Mouse (Mus musculus) CH12.LX (cell line): ENCODE results near the gene Syk. TPM values are rescaled to one million over a fixed set of nuclear protein-coding genes. Genes with fewer than 3 reads are reported as not detected.
A peak's percentile ranks its signal among the peaks of the same experiment; 100 is the strongest.

Experiments used
- DNase-seq: peaks from one replicate; pipeline ENCODE4 v3.0.0-alpha.2; 2013; ENCODE audit errors: extremely low read depth
- H3K27ac ChIP-seq: 2 replicates; pipeline ENCODE4 v1.5.1; 2012; ENCODE audit warnings: low read depth, mild to moderate bottlenecking, control low read depth, moderate library complexity; ENCODE audit not compliant: insufficient read depth
- H3K27me3 ChIP-seq: replicated peaks from 2 replicates; pipeline ENCODE3; 2012; ENCODE audit warnings: inconsistent platforms
- H3K36me3 ChIP-seq, 2 experiments: replicated peaks in 1 of 2; 2 replicates each; pipeline versions ENCODE3 to v1.6.1; 2012; ENCODE audit warnings: inconsistent platforms in 1 of 2, low read length in 1 of 2, mild to moderate bottlenecking in 1 of 2, mixed read lengths in 1 of 2, moderate library complexity in 1 of 2; ENCODE audit not compliant: control insufficient read depth in 1 of 2, insufficient read depth in 1 of 2
- H3K4me1 ChIP-seq, 2 experiments: 2 replicates each; pipeline ENCODE4 v1.6.1; 2012; ENCODE audit warnings: inconsistent platforms in 1 of 2, moderate library complexity in 1 of 2; ENCODE audit not compliant: insufficient read depth in 2 of 2, control insufficient read depth in 1 of 2
- H3K4me2 ChIP-seq: 2 replicates; pipeline ENCODE4 v1.6.1; 2012; ENCODE audit warnings: low read depth, mild to moderate bottlenecking, control low read depth; ENCODE audit not compliant: poor library complexity, insufficient read depth, severe bottlenecking
- H3K4me3 ChIP-seq, 3 experiments: fragments of 150-350 bp in 1 of 3; sonication (generic) in 1 of 3; replicated peaks in 1 of 3; 2 replicates each; pipeline versions ENCODE3 to v1.5.1; 2011 to 2012; ENCODE audit warnings: low read depth in 2 of 3, low read length in 2 of 3, mild to moderate bottlenecking in 2 of 3, moderate library complexity in 2 of 3, control low read depth in 1 of 3, improper control_type of control experiment in 1 of 3, inconsistent platforms in 1 of 3, mixed read lengths in 1 of 3; ENCODE audit not compliant: poor library complexity in 1 of 3
- H3K79me2 ChIP-seq: replicated peaks from 2 replicates; pipeline ENCODE4 v1.6.1; 2012; ENCODE audit warnings: mild to moderate bottlenecking, moderate library complexity; ENCODE audit not compliant: control insufficient read depth, poor library complexity, insufficient read depth, severe bottlenecking; ENCODE audit errors: extremely low read depth
- H3K9ac ChIP-seq: 2 replicates; pipeline ENCODE4 v1.6.1; 2012; ENCODE audit warnings: low read depth, mild to moderate bottlenecking, control low read depth, moderate library complexity; ENCODE audit not compliant: insufficient read depth
- H3K9me3 ChIP-seq: replicated peaks from 2 replicates; pipeline ENCODE3; 2012; ENCODE audit warnings: low read length, inconsistent platforms, mixed read lengths
- BHLHE40 ChIP-seq: IDR thresholded peaks from 2 replicates; pipeline ENCODE4 v1.6.1; 2011; ENCODE audit warnings: mild to moderate bottlenecking, low read depth, low read length, improper control_type of control experiment
- CHD1 ChIP-seq: IDR thresholded peaks from 2 replicates; pipeline ENCODE4 v1.6.1; 2012; ENCODE audit warnings: low read depth, low read length, improper control_type of control experiment, inconsistent platforms
- CHD2 ChIP-seq: IDR thresholded peaks from 2 replicates; pipeline ENCODE4 v1.6.1; 2011; ENCODE audit warnings: low read length, improper control_type of control experiment
- CTCF ChIP-seq, 2 experiments: IDR thresholded peaks in 1 of 2; conservative IDR thresholded peaks in 1 of 2; 2 replicates each; pipeline ENCODE4 v1.5.1; 2011 to 2012; ENCODE audit warnings: low read depth in 2 of 2, low read length in 2 of 2, improper control_type of control experiment in 1 of 2, inconsistent platforms in 1 of 2, mild to moderate bottlenecking in 1 of 2, moderate library complexity in 1 of 2
- E2F4 ChIP-seq: IDR thresholded peaks from 2 replicates; pipeline ENCODE4 v1.6.1; 2011; ENCODE audit warnings: low read depth, low read length, improper control_type of control experiment; ENCODE audit not compliant: insufficient replicate concordance
- ELF1 ChIP-seq: IDR thresholded peaks from 2 replicates; pipeline ENCODE4 v1.6.1; 2014; ENCODE audit warnings: low read depth, mild to moderate bottlenecking, inconsistent platforms, low read length, improper control_type of control experiment
- GABPA ChIP-seq: IDR thresholded peaks from 2 replicates; pipeline ENCODE4 v1.6.1; 2012; ENCODE audit warnings: low read depth, low read length, improper control_type of control experiment, inconsistent platforms; ENCODE audit not compliant: insufficient replicate concordance
- IRF4 ChIP-seq: IDR thresholded peaks from 2 replicates; pipeline ENCODE4 v1.6.1; 2014; ENCODE audit warnings: low read depth, mild to moderate bottlenecking, inconsistent platforms, low read length, improper control_type of control experiment
- JUN ChIP-seq: IDR thresholded peaks from 2 replicates; pipeline ENCODE4 v1.6.1; 2011; ENCODE audit warnings: low read depth, mild to moderate bottlenecking, low read length, improper control_type of control experiment, moderate library complexity; ENCODE audit not compliant: insufficient read depth
- KAT2A ChIP-seq: IDR thresholded peaks from 2 replicates; pipeline ENCODE4 v1.6.1; 2012; ENCODE audit warnings: low read length, improper control_type of control experiment, inconsistent platforms; ENCODE audit not compliant: insufficient replicate concordance
- MAX ChIP-seq: IDR thresholded peaks from 2 replicates; pipeline ENCODE4 v1.6.1; 2011; ENCODE audit warnings: low read length, improper control_type of control experiment
- MXI1 ChIP-seq: IDR thresholded peaks from 2 replicates; pipeline ENCODE4 v1.6.1; 2011; ENCODE audit warnings: mild to moderate bottlenecking, low read depth, low read length, improper control_type of control experiment
- MYC ChIP-seq: IDR thresholded peaks from 2 replicates; pipeline ENCODE4 v1.6.1; 2011; ENCODE audit warnings: low read depth, mild to moderate bottlenecking, improper control_type of control experiment, low read length
- NRF1 ChIP-seq: IDR thresholded peaks from 2 replicates; pipeline ENCODE4 v1.6.1; 2014; ENCODE audit warnings: low read depth, mild to moderate bottlenecking, inconsistent platforms, low read length, improper control_type of control experiment, moderate library complexity
- POLR2AphosphoS2 ChIP-seq: IDR thresholded peaks from 2 replicates; pipeline ENCODE4 v1.6.1; 2011; ENCODE audit warnings: low read depth, low read length, improper control_type of control experiment
- RCOR1 ChIP-seq: conservative IDR thresholded peaks from 2 replicates; pipeline ENCODE4 v1.6.1; 2012; ENCODE audit warnings: low read depth, mild to moderate bottlenecking, inconsistent platforms, low read length, improper control_type of control experiment
- SIN3A ChIP-seq: IDR thresholded peaks from 2 replicates; pipeline ENCODE4 v1.6.1; 2012; ENCODE audit warnings: low read length, improper control_type of control experiment, inconsistent platforms
- SMC3 ChIP-seq: IDR thresholded peaks from 2 replicates; pipeline ENCODE4 v1.6.1; 2011; ENCODE audit warnings: low read depth, low read length, improper control_type of control experiment
- TBP ChIP-seq: conservative IDR thresholded peaks from 2 replicates; pipeline ENCODE4 v1.6.1; 2011; ENCODE audit warnings: low read depth, low read length, improper control_type of control experiment
- USF2 ChIP-seq: conservative IDR thresholded peaks from 2 replicates; pipeline ENCODE4 v1.6.1; 2011; ENCODE audit warnings: low read depth, low read length, improper control_type of control experiment
- ZC3H11A ChIP-seq: IDR thresholded peaks from 2 replicates; pipeline ENCODE4 v1.6.1; 2012; ENCODE audit warnings: low read depth, mild to moderate bottlenecking, inconsistent platforms, low read length, improper control_type of control experiment
- ZKSCAN1 ChIP-seq: IDR thresholded peaks from 2 replicates; pipeline ENCODE4 v1.6.1; 2012; ENCODE audit warnings: low read depth, inconsistent platforms, low read length, improper control_type of control experiment, borderline replicate concordance
- dilution Hi-C: fragments of 300-500 bp; cut with MboI; formaldehyde crosslinking; loops from 2 replicates; pipeline ENCODE4 v1.14.3; 2020; ENCODE audit warnings: low sequenced_read_pairs; ENCODE audit not compliant: extremely low pct_unique_long_range_greater_than_20kb, extremely low pct_ligation_motif_present
- in situ Hi-C: fragments of 300-500 bp; cut with MboI; formaldehyde crosslinking; loops from 3 replicates; pipeline ENCODE4 v1.14.3; 2019; ENCODE audit warnings: low sequenced_read_pairs, low pct_ligation_motif_present, low pct_unique_long_range_greater_than_20kb, mixed read lengths
- polyA plus RNA-seq: library from polyadenylated mRNA; unstranded; fragments of >175 nt; gene quantifications from 2 replicates; pipeline ENCODE4 v1.2.1, GENCODE M21; 2012; ENCODE audit warnings: low read depth; ENCODE audit not compliant: insufficient read length
- total RNA-seq, 2 experiments: library from RNA; depleted of rRNA; stranded (reverse); fragments of 300-350 nt in 1 of 2; fragments of >200 nt in 1 of 2; gene quantifications; 2 replicates each; pipeline ENCODE4 v1.2.3; 2012 to 2014

Syk gene
- total and polyA plus RNA-seq, 3 experiments, result 117 to 185 (median 163) TPM

DNA sequence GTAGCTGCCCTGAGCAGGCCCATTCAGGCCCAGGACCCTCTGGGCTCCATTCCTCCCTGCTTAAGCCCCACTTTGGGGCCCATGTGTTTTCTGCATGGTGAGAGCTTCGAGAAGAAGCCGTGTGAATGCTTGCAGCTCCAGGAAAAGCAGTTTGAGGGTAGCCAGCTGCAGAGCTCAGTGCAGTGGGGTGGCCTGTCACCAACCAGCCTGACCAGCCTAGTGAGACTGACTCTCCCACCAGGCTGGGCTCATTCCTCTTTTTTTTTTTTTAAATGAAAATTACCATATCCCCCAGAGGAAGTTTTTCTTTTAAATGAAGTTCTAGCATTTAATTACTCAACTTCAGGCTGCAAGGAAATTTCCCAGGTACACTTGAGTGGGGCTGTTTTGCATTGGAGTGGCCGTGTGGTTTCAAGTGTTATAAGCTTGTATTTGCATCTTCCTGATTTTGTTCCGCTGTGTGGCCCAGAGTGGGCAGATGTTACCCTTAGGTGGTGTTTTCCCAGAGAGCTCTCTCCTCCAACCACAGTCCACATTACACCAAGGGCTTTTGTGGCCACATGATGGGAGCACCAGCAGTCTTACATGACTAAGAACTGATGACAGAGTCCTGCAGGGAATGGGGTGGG lies 17.2 kb downstream of the Syk start (continued):
- TF ChIP-seq POLR2AphosphoS2 (peak; percentile 79), MYC (peak; percentile 70), USF2 (no peak; the same call in 1 of the 2 replicates), CHD1 (no peak), MAX (peak; percentile 57), ELF1 (peak; percentile 47; the same call in 1 of the 2 replicates), JUN (peak; percentile 49), ZC3H11A (no peak), NRF1 (no peak), SMC3 (peak; percentile 19; the same call in 1 of the 2 replicates), BHLHE40 (peak; percentile 88), IRF4 (peak; percentile 85; the same call in 1 of the 2 replicates)

DNA sequence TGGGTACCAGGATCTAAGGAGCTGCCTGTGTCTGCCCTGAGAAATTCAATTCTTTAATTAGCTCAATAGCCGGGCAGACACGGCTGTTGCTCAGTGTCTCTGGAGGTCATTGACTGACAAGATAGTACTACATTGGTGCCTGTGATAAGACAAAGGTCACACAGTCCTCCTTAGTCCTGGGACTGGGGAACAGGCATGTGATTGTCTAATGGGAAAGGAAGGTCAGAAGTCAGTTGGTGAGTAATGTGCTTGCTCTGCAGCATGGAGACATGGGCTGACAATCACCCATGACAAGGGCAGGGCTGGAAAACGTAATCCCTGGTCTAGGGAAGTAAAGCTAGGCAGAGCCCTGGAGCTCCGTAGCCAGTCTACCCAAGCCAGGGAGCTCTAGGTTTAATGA lies 19.8 kb downstream of the Syk start:
- H3K27me3 ChIP-seq, result no peaks in the 10 kb centered on the region
- TF ChIP-seq USF2 (no peak), RCOR1 (no peak), CTCF (conservative IDR thresholded peaks at IDR 0.05 in 1 of 2, IDR thresholded peaks at IDR 0.05 in 1 of 2; ENCODE audit: low read depth in 2 of 2, low read length in 2 of 2) (no peak), KAT2A (no peak), CHD2 (no peak), ZKSCAN1 (no peak), SIN3A (no peak), E2F4 (no peak), TBP (no peak), MXI1 (no peak), GABPA (no peak), SMC3 (no peak)
- H3K4me1 ChIP-seq, result peaks cover 42 to 78% of the 10 kb centered on the region in 2 experiments
- peak overlapping the region; percentile 82 for H3K27ac ChIP-seq
- H3K9ac ChIP-seq, result peak overlapping the region; percentile 24; the same call in 1 of the 2 replicates
- no peak for DNase-seq
- dilution Hi-C loops, result no loop called here
- H3K4me3 ChIP-seq, result peak overlapping the region in 1 of 3 experiments; percentile 13
- H3K9me3 ChIP-seq, result peaks cover 8% of the 10 kb centered on the region
- peaks cover 88% of the 10 kb centered on the region for H3K79me2 ChIP-seq
- in situ Hi-C loops, result no loop called here
- peak overlapping the region; percentile 18; the same call in 1 of the 2 replicates for H3K4me2 ChIP-seq
- peaks cover 51 to 86% of the 10 kb centered on the region in 2 experiments for H3K36me3 ChIP-seq
